Mouse (Mus musculus): ENCODE measurements around the gene Hsd17b11.

GRCm38 (mm10) chr5:104043704-104044103 is 22.0 kb upstream of the Hsd17b11 start:
- TF ChIP-seq CTCF (IDR thresholded peaks at IDR 0.05; ENCODE audit: low read depth) (no peak), EP300 (IDR thresholded peaks at IDR 0.05; ENCODE audit: low read depth) (no peak)

All from liver, postnatal 0 days (tissue).